Mouse (Mus musculus) MEL (cell line): ENCODE data around the gene Tnfrsf19. TPM values are rescaled to one million over a fixed set of nuclear protein-coding genes. Genes with fewer than 3 reads are reported as not detected.

Experiments used
- DNase-seq: peaks from one replicate; pipeline ENCODE4 v3.0.0; 2011; ENCODE audit warnings: low read depth, low spot score
- H3K27ac ChIP-seq: 2 replicates; pipeline ENCODE4 v1.5.1; 2012; ENCODE audit warnings: low read depth, mild to moderate bottlenecking, control low read depth, low read length, moderate library complexity; ENCODE audit not compliant: control insufficient read depth
- H3K27me3 ChIP-seq, 2 experiments: fragments of 150-350 bp in 1 of 2; sonication (generic) in 1 of 2; 2 replicates each; pipeline ENCODE4 v1.6.1; 2012; ENCODE audit warnings: low read length in 2 of 2, mild to moderate bottlenecking in 2 of 2, improper control_type of control experiment in 1 of 2, moderate library complexity in 1 of 2; ENCODE audit not compliant: insufficient read depth in 2 of 2, control insufficient read depth in 1 of 2
- H3K36me3 ChIP-seq, 2 experiments: 2 replicates each; pipeline ENCODE4 v1.6.1; 2012 to 2014; ENCODE audit warnings: low read length in 2 of 2, improper control_type of control experiment in 1 of 2, inconsistent platforms in 1 of 2, mild to moderate bottlenecking in 1 of 2; ENCODE audit not compliant: insufficient read depth in 2 of 2, control insufficient read depth in 1 of 2
- H3K4me1 ChIP-seq, 2 experiments: fragments of 150-350 bp in 1 of 2; sonication (generic) in 1 of 2; 2 replicates each; pipeline ENCODE4 v1.6.1; 2012; ENCODE audit warnings: low read length in 2 of 2, improper control_type of control experiment in 1 of 2, mild to moderate bottlenecking in 1 of 2; ENCODE audit not compliant: insufficient read depth in 2 of 2, control insufficient read depth in 1 of 2
- H3K4me3 ChIP-seq, 2 experiments: fragments of 150-350 bp in 1 of 2; sonication (generic) in 1 of 2; 2 replicates each; pipeline ENCODE4 v1.5.1; 2012; ENCODE audit warnings: low read depth in 2 of 2, low read length in 2 of 2, mild to moderate bottlenecking in 2 of 2, moderate library complexity in 2 of 2, control low read depth in 1 of 2, improper control_type of control experiment in 1 of 2; ENCODE audit not compliant: control insufficient read depth in 1 of 2, insufficient read depth in 1 of 2
- H3K79me2 ChIP-seq: 2 replicates; pipeline ENCODE4 v1.6.1; 2012; ENCODE audit warnings: mild to moderate bottlenecking, low read length, moderate library complexity; ENCODE audit not compliant: control insufficient read depth, poor library complexity, insufficient read depth
- H3K9ac ChIP-seq: 2 replicates; pipeline ENCODE4 v1.6.1; 2012; ENCODE audit warnings: low read depth, mild to moderate bottlenecking, control low read depth, low read length, moderate library complexity; ENCODE audit not compliant: control insufficient read depth, poor library complexity, severe bottlenecking
- H3K9me3 ChIP-seq: fragments of 150-350 bp; sonication (generic); replicated peaks from 2 replicates; pipeline ENCODE4 v1.6.1; 2012; ENCODE audit warnings: mild to moderate bottlenecking, low read length, improper control_type of control experiment, moderate library complexity; ENCODE audit not compliant: insufficient read depth
- JUND ChIP-seq: IDR thresholded peaks from 2 replicates; pipeline ENCODE4 v1.6.1; 2011; ENCODE audit warnings: low read depth, mild to moderate bottlenecking, improper control_type of control experiment, low read length
- KAT2A ChIP-seq: conservative IDR thresholded peaks from 2 replicates; pipeline ENCODE4 v1.6.1; 2012; ENCODE audit warnings: low read depth, low read length, improper control_type of control experiment, inconsistent platforms
- MAX ChIP-seq: IDR thresholded peaks from 2 replicates; pipeline ENCODE4 v1.6.1; 2011; ENCODE audit warnings: low read length, improper control_type of control experiment
- MAZ ChIP-seq: IDR thresholded peaks from 2 replicates; pipeline ENCODE4 v1.6.1; 2012; ENCODE audit warnings: low read depth, mild to moderate bottlenecking, inconsistent platforms, low read length, improper control_type of control experiment
- MXI1 ChIP-seq: IDR thresholded peaks from 2 replicates; pipeline ENCODE4 v1.6.1; 2011; ENCODE audit warnings: mild to moderate bottlenecking, low read depth, low read length, improper control_type of control experiment
- NELFE ChIP-seq: IDR thresholded peaks from 2 replicates; pipeline ENCODE4 v1.6.1; 2011; ENCODE audit warnings: low read depth, low read length, improper control_type of control experiment
- NRF1 ChIP-seq: IDR thresholded peaks from 2 replicates; pipeline ENCODE4 v1.6.1; 2014; ENCODE audit warnings: low read depth, mild to moderate bottlenecking, inconsistent platforms, low read length, improper control_type of control experiment, moderate library complexity; ENCODE audit not compliant: poor library complexity, insufficient read depth, severe bottlenecking
- RAD21 ChIP-seq: IDR thresholded peaks from 2 replicates; pipeline ENCODE4 v1.6.1; 2011; ENCODE audit warnings: mild to moderate bottlenecking, low read depth, low read length, improper control_type of control experiment
- RCOR1 ChIP-seq: IDR thresholded peaks from 2 replicates; pipeline ENCODE4 v1.6.1; 2012; ENCODE audit warnings: low read depth, mild to moderate bottlenecking, inconsistent platforms, low read length, improper control_type of control experiment
- SIN3A ChIP-seq: IDR thresholded peaks from 2 replicates; pipeline ENCODE4 v1.6.1; 2012; ENCODE audit warnings: low read length, improper control_type of control experiment, inconsistent platforms
- SMC3 ChIP-seq: IDR thresholded peaks from 2 replicates; pipeline ENCODE4 v1.6.1; 2011; ENCODE audit warnings: low read depth, low read length, improper control_type of control experiment
- TBP ChIP-seq: IDR thresholded peaks from 2 replicates; pipeline ENCODE4 v1.8.0; 2011; ENCODE audit warnings: low read depth, low read length, improper control_type of control experiment
- UBTF ChIP-seq: IDR thresholded peaks from 2 replicates; pipeline ENCODE4 v1.6.1; 2012; ENCODE audit warnings: low read depth, mild to moderate bottlenecking, inconsistent platforms, low read length, improper control_type of control experiment, moderate library complexity, borderline replicate concordance; ENCODE audit not compliant: insufficient read depth
- ZC3H11A ChIP-seq: IDR thresholded peaks from 2 replicates; pipeline ENCODE4 v1.6.1; 2012; ENCODE audit warnings: low read depth, mild to moderate bottlenecking, inconsistent platforms, low read length, improper control_type of control experiment
- ZNF384 ChIP-seq: IDR thresholded peaks from 2 replicates; pipeline ENCODE4 v1.6.1; 2012; ENCODE audit warnings: low read depth, mild to moderate bottlenecking, inconsistent platforms, low read length, improper control_type of control experiment
- polyA plus RNA-seq, 2 experiments: library from polyadenylated mRNA; stranded (reverse) in 1 of 2; unstranded in 1 of 2; fragments of >175 nt in 1 of 2; fragments of >200 nt in 1 of 2; gene quantifications; 2 replicates each; pipeline versions ENCODE4 v1.2.1 to v1.2.4; 2012; ENCODE audit warnings: low replicate concordance in 2 of 2, low read depth in 1 of 2; ENCODE audit not compliant: insufficient read length in 2 of 2, insufficient read depth in 1 of 2, missing spikeins in 1 of 2
- total RNA-seq: library from RNA; depleted of rRNA; stranded (reverse); fragments of 300-350 nt; gene quantifications from 2 replicates; pipeline ENCODE4 v1.2.3, GENCODE M21; 2012

Gene Tnfrsf19
- total and polyA plus RNA-seq, 3 experiments: not detected

DNA sequence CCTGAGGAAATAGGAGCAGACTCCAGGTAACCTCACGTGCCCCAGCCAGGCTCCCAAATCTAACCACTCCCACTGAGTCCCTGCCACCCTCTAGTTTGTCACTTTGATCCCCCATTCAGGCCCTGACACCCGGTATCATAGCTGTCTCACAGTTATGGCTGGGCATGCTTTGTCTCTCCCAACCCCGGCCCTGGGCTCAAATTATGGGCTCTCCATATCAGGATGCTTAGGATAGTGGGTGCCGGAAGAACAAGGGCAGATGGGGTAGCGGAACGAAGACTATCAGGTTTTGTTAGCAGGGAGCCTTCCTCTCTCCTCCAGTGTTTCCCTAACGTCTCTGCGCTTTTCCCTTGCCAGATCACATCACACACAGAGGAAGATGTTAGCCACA is 8.2 kb downstream of the Tnfrsf19 start:
- Histone ChIP-seq H3K27me3 (no peaks in the 10 kb centered on the region; a peak in 1 of 4 replicates), H3K9ac (no peak overlapping the region), H3K27ac (no peak overlapping the region), H3K4me1 (no peaks in the 10 kb centered on the region), H3K79me2 (no peaks in the 10 kb centered on the region), H3K36me3 (no peaks in the 10 kb centered on the region), H3K4me3 (no peak overlapping the region), H3K9me3 (no peaks in the 10 kb centered on the region)
- no peak for DNase-seq
- no peak for TF ChIP-seq KAT2A

- no peaks in the 10 kb centered on the region for H3K79me2 ChIP-seq
- H3K4me1 ChIP-seq: no peaks in the 10 kb centered on the region
- no peaks in the 10 kb centered on the region for H3K9me3 ChIP-seq
- H3K27ac ChIP-seq: no peak overlapping the region
- H3K36me3 ChIP-seq: no peaks in the 10 kb centered on the region
- DNase-seq: no peak
- H3K27me3 ChIP-seq: no peaks in the 10 kb centered on the region; a peak in 1 of 4 replicates
- H3K4me3 ChIP-seq: no peak overlapping the region
- TF ChIP-seq RCOR1 (no peak), ZNF384 (no peak), JUND (no peak), SMC3 (no peak), ZC3H11A (no peak), UBTF (no peak), RAD21 (no peak), SIN3A (no peak), NRF1 (no peak), MXI1 (no peak)
- TF ChIP-seq, all 39 proteins: peak for 0
- no peak overlapping the region for H3K9ac ChIP-seq
Observed at GRCm38 (mm10) chr14:61037321-61038081, 8.8 kb downstream of the Tnfrsf19 start.

DNA sequence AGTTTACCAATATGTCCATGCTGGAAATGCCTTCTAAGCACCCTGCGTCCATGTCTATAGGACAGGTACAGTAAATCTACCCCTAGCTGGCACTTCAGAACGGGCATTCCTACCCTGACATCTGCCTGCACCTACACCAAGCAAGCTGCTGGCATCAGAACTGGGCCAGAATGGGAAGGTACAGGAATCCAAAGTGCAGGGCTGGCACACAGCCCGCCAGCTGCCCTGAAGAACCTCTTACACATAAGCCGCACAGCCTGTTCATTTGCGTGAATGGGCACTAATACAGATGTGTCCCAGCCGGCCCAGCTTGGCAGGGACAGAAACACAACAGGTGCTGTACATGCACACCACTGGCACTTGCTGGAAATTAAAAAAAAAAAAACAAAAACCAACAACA is 15.9 kb downstream of the Tnfrsf19 start:
- H3K79me2 ChIP-seq: no peaks in the 10 kb centered on the region
- H3K4me3 ChIP-seq: no peak overlapping the region
- no peaks in the 10 kb centered on the region for H3K9me3 ChIP-seq
- no peak overlapping the region for H3K9ac ChIP-seq
- TF ChIP-seq MAZ (no peak), RAD21 (no peak), MAX (no peak), NELFE (no peak), TBP (no peak)
- H3K36me3 ChIP-seq: no peaks in the 10 kb centered on the region
- H3K27me3 ChIP-seq: no peaks in the 10 kb centered on the region
- H3K27ac ChIP-seq: no peak overlapping the region
- no peaks in the 10 kb centered on the region for H3K4me1 ChIP-seq
- DNase-seq: no peak
